Mouse (Mus musculus): Measurements from ENCODE around the gene Fxr2.
"Not testable (repeated sequence)": the region's sequence is repeated elsewhere in the genome, so short reads cannot be mapped to it uniquely, and the experiment has no call there.

Fxr2 gene

GRCm38 (mm10) chr11:69683576-69683975, 50.8 kb downstream of the Fxr2 start:
- DNase-seq (ENCODE audit: low read depth, low spot score): no peak

DNA sequence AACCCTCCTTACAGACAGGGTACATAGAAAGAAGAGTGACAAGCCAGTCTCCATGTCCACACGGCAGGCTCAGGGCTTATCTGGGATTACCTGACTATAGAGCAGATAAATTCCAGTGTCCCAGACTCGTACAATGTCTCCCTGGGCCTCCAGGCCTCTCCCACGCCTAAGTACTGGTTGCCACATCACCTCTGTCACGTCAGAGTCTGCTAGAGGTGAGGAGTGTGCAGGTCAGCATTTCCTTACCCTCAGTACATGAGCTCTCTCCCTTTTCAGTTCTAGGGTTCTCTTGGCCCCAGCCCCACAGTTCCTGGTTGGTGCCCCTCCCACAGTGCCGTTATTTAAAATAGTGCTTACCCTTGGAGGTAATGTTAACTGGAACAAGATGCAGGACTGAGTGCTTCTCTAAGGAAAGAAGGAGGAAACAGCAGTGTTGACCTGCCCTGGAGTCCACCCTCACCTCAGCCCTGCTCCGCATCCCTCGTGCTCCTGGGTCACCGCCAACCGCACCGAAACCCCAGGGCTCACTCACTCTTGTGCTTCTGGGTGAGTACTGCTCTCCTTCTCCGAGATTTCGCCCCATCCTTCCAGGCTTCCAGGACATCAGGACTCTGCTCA, 51.4 kb downstream of the Fxr2 start:
- no peak for DNase-seq (ENCODE audit: low read depth, low spot score)

- no peak for DNase-seq (ENCODE audit: low read depth, low spot score)
Measured at GRCm38 (mm10) chr11:69684936-69685335, 52.1 kb downstream of the Fxr2 start.

DNA sequence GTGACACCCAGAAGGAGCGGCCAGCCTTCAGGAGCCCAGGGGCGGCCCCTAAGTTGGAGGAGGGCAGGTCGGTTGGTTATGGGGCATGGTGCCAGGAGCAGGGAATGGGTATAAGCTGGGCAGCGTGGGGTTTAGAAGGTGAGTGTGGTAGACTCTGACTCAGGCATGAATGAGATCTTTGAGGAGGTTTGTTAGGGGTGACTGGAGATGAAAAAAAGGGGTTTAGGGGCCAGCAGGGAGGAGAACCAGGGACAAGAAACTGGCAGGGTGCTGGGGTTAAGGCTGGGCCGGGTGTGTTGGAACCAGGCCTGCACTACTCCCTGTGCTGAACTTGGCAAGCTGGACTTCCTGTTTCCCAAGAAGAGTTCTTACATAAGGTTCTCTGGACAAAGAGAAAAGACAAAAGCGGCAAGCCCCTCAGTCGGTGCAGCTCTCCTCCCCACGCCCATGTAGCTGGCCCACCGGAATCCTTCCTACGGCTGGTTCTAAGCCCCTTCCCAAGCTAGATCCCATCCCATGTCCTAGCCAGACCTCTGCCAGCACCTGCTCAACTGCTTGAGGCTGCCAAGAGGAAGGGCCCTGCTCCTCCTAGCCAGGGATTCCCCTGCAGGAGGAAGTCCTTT, 52.8 kb downstream of the Fxr2 start, which contains the start of gene Tnfsf13:
Tnfsf13 (minus strand) TSS at position 259 of the 623 bp plus-strand sequence.
- no peak for DNase-seq (ENCODE audit: low read depth, low spot score)

DNA sequence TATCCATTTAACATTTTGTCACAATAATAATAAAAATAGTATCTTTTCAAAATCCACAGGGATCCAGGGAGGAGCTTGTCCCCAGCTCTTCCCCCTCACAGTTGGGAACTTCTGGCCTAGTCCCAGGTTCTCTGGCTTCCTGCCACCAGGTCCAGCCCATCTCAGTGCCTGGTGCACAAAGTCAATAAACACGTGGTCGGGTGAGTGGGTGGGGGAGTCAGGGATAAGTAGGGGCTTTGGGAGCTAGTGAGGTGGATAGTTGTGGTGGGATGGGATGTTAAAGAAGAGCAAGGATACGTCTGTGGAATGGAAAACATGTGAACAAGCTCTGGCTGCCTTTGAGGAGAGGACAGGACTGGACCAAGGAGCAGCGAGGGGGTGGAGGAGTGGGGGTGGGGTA, 53.6 kb downstream of the Fxr2 start:
- DNase-seq (ENCODE audit: low read depth, low spot score): no peak

DNA sequence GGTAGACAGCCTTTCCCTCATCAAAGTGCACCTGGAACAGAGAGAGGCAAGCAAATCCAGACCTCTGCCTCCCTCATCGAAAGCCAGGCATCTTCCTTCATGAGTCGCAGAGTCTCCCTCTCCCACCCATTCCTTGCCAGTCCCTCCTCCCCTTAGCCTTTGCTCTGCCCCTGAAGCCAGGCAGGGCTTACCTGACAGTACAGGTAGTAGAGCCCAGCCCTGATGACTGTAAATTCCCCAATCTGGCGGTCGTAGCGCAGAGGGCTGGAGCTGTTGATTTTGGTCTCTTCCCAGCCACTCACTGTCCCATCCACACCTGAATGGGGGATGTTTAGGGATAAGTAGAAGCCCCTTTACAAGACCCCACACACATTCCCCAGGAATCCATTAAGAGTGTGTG, 54.3 kb downstream of the Fxr2 start:
- DNase-seq (ENCODE audit: low read depth, low spot score): no peak

- no peak for DNase-seq (ENCODE audit: low read depth, low spot score)
Measured at GRCm38 (mm10) chr11:69689891-69690290, 57.1 kb downstream of the Fxr2 start.

DNA sequence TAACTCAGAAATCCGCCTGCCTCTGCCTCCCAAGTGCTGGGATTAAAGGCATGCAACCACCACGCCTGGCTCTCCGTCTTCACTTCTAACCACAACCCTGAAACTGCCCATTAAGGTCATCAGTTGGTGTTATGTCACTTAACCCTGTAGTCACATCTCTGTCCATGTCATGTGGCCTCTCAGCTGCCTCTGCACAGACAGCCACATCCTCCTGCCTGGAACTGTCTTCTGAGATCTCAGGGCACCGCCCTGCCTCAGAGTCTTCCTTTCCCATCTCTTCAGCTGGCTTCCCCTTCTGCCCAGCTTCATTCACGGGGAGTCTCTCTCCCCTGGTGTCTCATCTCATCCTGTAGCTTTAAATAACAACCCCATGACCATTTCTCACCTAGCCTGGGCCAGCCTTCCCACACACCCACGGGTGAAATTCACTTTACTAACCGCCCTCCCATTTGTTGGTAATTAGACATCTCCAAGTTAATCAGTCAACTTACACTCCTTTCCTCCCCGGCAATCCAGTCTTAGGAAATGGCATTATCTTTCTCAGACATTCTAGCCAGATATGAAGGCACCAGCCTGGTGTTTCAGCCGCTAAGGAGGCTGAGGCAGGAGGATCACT, 59.5 kb downstream of the Fxr2 start:
- no peak for DNase-seq (ENCODE audit: low read depth, low spot score)

DNA sequence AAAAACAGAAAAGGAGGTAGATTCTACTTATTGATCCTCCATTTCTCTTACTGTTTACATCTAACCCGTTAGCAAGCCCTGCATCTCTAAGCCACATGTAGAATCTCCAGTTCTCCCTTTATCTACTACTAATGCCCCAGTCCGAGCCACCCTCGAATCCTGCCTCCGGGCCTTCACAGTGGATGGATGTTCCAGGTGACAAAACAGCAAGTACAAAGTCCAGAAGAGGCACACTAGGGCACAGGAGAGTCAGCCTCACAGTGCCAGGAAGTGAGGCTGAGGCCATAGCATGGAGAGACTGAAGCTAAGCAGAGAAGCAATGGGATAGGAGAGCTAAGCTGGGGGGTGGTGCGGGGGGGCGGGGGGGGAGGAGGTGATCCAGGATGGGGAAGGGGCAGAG, 60.1 kb downstream of the Fxr2 start:
- no peak for DNase-seq (ENCODE audit: low read depth, low spot score)

GRCm38 (mm10) chr11:69693421-69693965, 60.7 kb downstream of the Fxr2 start:
- DNase-seq (ENCODE audit: low read depth, low spot score): no peak

GRCm38 (mm10) chr11:69695046-69695360, 62.2 kb downstream of the Fxr2 start:
- no peak for DNase-seq (ENCODE audit: low read depth, low spot score)

- no peak for DNase-seq (ENCODE audit: low read depth, low spot score)
Measured at GRCm38 (mm10) chr11:69695361-69696181, 62.8 kb downstream of the Fxr2 start, which contains the start of the genes Tnfsf12 and Tnfsfm13. Gene Tnfsf12, minus strand, starts transcription at chr11:69695849. Gene Tnfsfm13, minus strand, starts transcription at chr11:69696098.

- DNase-seq (ENCODE audit: low read depth, low spot score): no peak
Measured at GRCm38 (mm10) chr11:69697396-69697795, 64.6 kb downstream of the Fxr2 start.

GRCm38 (mm10) chr11:69698574-69698973, 65.8 kb downstream of the Fxr2 start:
- no peak for DNase-seq (ENCODE audit: low read depth, low spot score)

GRCm38 (mm10) chr11:69699595-69699994, 66.8 kb downstream of the Fxr2 start:
- DNase-seq (ENCODE audit: low read depth, low spot score): no peak

DNA sequence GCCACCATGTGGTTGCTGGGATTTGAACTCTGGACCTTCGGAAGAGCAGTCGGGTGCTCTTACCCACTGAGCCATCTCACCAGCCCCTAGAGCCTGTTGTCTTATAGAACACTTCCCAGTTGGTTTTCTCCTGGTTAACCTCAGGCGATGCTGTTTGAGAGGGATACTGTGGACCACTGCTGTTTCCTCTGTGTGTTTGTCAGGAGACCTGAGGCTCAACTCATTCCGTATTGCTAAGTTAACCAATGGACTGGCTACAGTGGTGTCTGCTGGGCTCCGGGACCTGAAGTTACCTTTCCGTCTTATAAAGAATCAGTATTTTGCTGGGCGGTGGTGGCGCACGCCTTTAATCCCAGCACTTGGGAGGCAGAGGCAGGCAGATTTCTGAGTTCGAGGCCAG, 70.1 kb downstream of the Fxr2 start:
- not testable (repeated sequence) for DNase-seq (ENCODE audit: low read depth, low spot score)

Data from CD4-positive helper T cell, adult 2 months (primary cell).